ENCODE assay signal across 10 mouse cellular contexts in genomic region chr9:8592618-8593017, GRCm38 (mm10). TPM values are rescaled to one million over a fixed set of nuclear protein-coding genes. Genes with fewer than 3 reads are reported as not detected.
A peak's percentile ranks its signal among the peaks of the same experiment; 100 is the strongest.
DNase-seq lines count a peak whose midpoint lies in the region; ATAC-seq and TF ChIP-seq lines count a peak whose summit lies in the region.
"Had no signal": no experiment of that assay in that cellular context is flagged by ENCODE, and none has a peak within 500 bp of the region (broad histone marks: within the 10 kb centered on the region; RNA-seq: fewer than 3 reads in every experiment).

No protein-coding gene starts in this region.

- H3K9ac ChIP-seq in kidney, postnatal 0 days (ENCODE audit: low read depth, low read length): no peak overlapping the region
- H3K9ac ChIP-seq: embryonic facial prominence, embryonic 13.5 days had no signal

- DNase-seq in adrenal gland, adult (ENCODE audit: inconsistent age in 2 of 2, low spot score in 1 of 2): peak; percentile 16 to 73
- no peak for DNase-seq in adrenal gland, postnatal 4 days (ENCODE audit: low spot score in 2 of 2)
- DNase-seq in left cerebral cortex, adult 18-20 months (ENCODE audit: low spot score in 2 of 2): peak; percentile 12 to 27
- DNase-seq in left cerebral cortex, adult 8-10 months (ENCODE audit: low spot score in 2 of 2): no peak
- peak; percentile 34 for DNase-seq in adrenal gland, adult 2 months
- peak; percentile 8 for DNase-seq in kidney, postnatal 0 days (ENCODE audit: low spot score)
- DNase-seq in gastrocnemius, postnatal 14 days: no peak
- no peak for DNase-seq in right cerebral cortex, postnatal 25 days
- DNase-seq: thymus, postnatal 25 days had no signal

- H3K27ac ChIP-seq in kidney, postnatal 0 days: no peak overlapping the region
- H3K27ac ChIP-seq: embryonic facial prominence, embryonic 13.5 days had no signal

- H3K9me3 ChIP-seq in kidney, postnatal 0 days (replicated peaks; ENCODE audit: low read length): no peaks in the 10 kb centered on the region
- H3K9me3 ChIP-seq: embryonic facial prominence, embryonic 13.5 days had no signal

- intact Hi-C loops in gastrocnemius, postnatal 14 days (cut with DNase I; ENCODE audit: low total_unique reads): no loop called here

- 54% methylated on average over 6 of the region's 6 CpGs for whole genome bisulfite sequencing in kidney, postnatal 0 days

- no peaks in the 10 kb centered on the region for H3K27me3 ChIP-seq in kidney, postnatal 0 days (ENCODE audit: insufficient read depth, low read length)
- H3K27me3 ChIP-seq: embryonic facial prominence, embryonic 13.5 days had no signal

- ATAC-seq in kidney, postnatal 0 days (replicated peaks; ENCODE audit: low FRiP score, low read depth): peak; percentile 57; the same call in 1 of the 2 replicates

- H3K4me2 ChIP-seq in kidney, postnatal 0 days (ENCODE audit: low read length): no peak overlapping the region
- H3K4me2 ChIP-seq: embryonic facial prominence, embryonic 13.5 days had no signal

- TF ChIP-seq CTCF in kidney, postnatal 0 days (IDR thresholded peaks at IDR 0.05; ENCODE audit: low read depth): peak; percentile 47; the same call in 1 of the 2 replicates

- H3K4me3 ChIP-seq in kidney, postnatal 0 days (replicated peaks; ENCODE audit: low read depth, low read length): no peak overlapping the region
- H3K4me3 ChIP-seq: embryonic facial prominence, embryonic 13.5 days had no signal

- H3K36me3 ChIP-seq in kidney, postnatal 0 days (ENCODE audit: insufficient read depth, low read length): no peaks in the 10 kb centered on the region
- H3K36me3 ChIP-seq: embryonic facial prominence, embryonic 13.5 days had no signal

- no peaks in the 10 kb centered on the region for H3K4me1 ChIP-seq in kidney, postnatal 0 days (replicated peaks; ENCODE audit: insufficient read depth, low read length)
- H3K4me1 ChIP-seq: embryonic facial prominence, embryonic 13.5 days had no signal

RNA-seq across cellular contexts. Expression of gene Trpc6, which starts 48.7 kb away (rescaled TPM):
- 1 to 10 TPM; 2.3 to 2.8 TPM for total RNA-seq in adrenal gland, postnatal 4 days (2021)
- total RNA-seq in left cerebral cortex, adult 18-20 months (2021): 10 to 100 TPM; 26.2 to 31.4 TPM
- 10 to 100 TPM; 19.2 to 21.1 (median 20.6) TPM for total RNA-seq in left cerebral cortex, adult 8-10 months (2022)
- total RNA-seq in adrenal gland, adult 2 months (2021): 1 to 10 TPM in 1 of 2 experiments, under 1 TPM in 1; 0.95 to 1.9 TPM
- polyA plus RNA-seq in adrenal gland, adult 2 months (2012; rRNA removed): 0.46 and 0.57 TPM in 2 replicates
- polyA plus RNA-seq in kidney, postnatal 0 days (2015; fragmentation: Nextera tagmentation; extraction: Ambion mirVana): 0.89 and 0.98 TPM in 2 replicates
- under 1 TPM; 0.41 to 0.64 TPM for total RNA-seq in gastrocnemius, postnatal 14 days (2021)

Comparison
In these comparisons a context has a peak if more than half of its experiments do, and no peak if none do; other contexts are left out.
1. DNase-seq: peak in adrenal gland, adult (2 of 2), left cerebral cortex, adult 18-20 months (2 of 2), adrenal gland, adult 2 months (single experiment) and kidney, postnatal 0 days (single experiment); none in adrenal gland, postnatal 4 days (0 of 2), left cerebral cortex, adult 8-10 months (0 of 2), gastrocnemius, postnatal 14 days (single experiment) and right cerebral cortex, postnatal 25 days (single experiment).
2. RNA of gene Trpc6, which starts 48.7 kb away (total RNA-seq): 26.2 to 31.4 TPM in left cerebral cortex, adult 18-20 months and 19.2 to 21.1 TPM in left cerebral cortex, adult 8-10 months; 2.3 to 2.8 TPM in adrenal gland, postnatal 4 days, 0.95 to 1.9 TPM in adrenal gland, adult 2 months and 0.41 to 0.64 TPM in gastrocnemius, postnatal 14 days; every median in the first group is over 4 times any median in the second.